Mouse (Mus musculus) small intestine, adult 2 months (tissue): Measurements from ENCODE around the gene C1ra.

Experiments used
- CTCF ChIP-seq: fragments of 200-500 bp; IDR thresholded peaks from 2 replicates; pipeline ENCODE4 v1.5.1; 2012; ENCODE audit warnings: low read depth, mild to moderate bottlenecking, control low read depth, inconsistent platforms, low read length, moderate library complexity, mixed read lengths; ENCODE audit not compliant: insufficient replicate concordance, insufficient read length; ENCODE audit errors: extremely low read depth
- POLR2A ChIP-seq: fragments of 200-500 bp; IDR thresholded peaks from 2 replicates; pipeline ENCODE4 v1.6.1; 2012; ENCODE audit warnings: low read depth, mild to moderate bottlenecking, control low read depth, inconsistent platforms, low read length, moderate library complexity

DNA sequence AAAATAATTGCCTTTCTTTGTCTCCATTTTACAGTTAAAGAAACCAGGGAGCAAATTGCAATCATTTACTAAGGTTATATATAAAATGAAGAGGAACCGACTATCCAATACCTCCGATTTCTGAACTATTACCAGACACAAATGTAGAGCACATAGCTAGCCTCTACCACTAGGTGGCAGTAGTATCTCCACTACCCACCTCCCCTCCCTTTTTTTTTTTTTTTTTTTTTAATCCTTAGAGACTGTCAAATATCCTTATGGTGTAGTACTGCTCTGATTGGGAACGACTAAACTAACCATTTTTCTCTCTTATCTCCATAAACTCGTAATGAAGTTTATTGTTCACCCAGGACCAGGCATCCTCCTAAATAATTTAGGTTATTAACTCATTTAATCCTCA lies 31.9 kb upstream of the C1ra start:
- no peak for TF ChIP-seq CTCF
- no peak for TF ChIP-seq POLR2A
